Mouse (Mus musculus) cerebellum, postnatal 25 days (tissue): ENCODE data around the gene Gm11084.
"Not testable (repeated sequence)": the region's sequence is repeated elsewhere in the genome, so short reads cannot be mapped to it uniquely, and the experiment has no call there.

Source experiments
- DNase-seq, 2 experiments: peaks; one replicate each; pipeline ENCODE4 v3.0.0; 2021; ENCODE audit warnings: mixed read lengths in 2 of 2

The Gm11084 gene

DNA sequence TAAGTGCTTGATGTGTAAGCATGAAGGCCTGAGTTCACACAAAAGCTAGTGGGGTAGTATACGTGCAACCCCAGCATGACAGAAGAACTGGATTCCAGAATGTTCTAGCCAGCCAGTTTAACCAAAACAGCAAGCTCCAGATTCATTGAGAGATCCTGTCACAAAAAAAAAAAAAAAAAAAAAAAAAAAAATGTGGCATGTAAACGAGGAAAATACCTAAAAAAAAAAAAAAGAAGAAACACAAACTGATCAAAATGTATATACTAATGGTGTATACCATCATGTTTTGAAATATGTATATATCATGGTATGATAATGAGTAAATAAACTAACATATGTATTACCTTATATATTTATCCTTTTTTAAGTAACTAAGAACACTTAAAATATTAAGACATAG lies 7.6 kb upstream of the Gm11084 start:
- no peak for DNase-seq

DNA sequence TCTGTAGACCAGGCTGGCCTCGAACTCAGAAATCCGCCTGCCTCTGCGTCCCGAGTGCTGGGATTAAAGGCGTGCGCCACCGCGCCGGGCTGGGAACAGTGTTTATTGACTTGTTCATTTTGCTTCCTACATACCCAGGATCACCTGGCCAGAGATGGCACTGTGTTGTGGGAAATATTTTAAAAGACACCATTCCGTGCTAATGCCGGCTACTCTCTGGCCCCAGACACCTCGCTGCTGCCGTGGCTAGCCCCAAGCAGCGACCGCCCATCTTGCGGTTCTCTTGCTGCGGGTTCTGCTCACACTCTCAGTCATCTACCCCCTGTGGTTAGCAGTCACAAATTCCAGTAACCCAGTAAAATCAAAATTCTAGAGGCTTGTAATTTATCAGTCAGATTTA lies 6.0 kb upstream of the Gm11084 start:
- DNase-seq = no peak

GRCm38 (mm10) chr2:72988945-72989344 lies 2.4 kb upstream of the Gm11084 start:
- DNase-seq = not testable (repeated sequence)

DNA sequence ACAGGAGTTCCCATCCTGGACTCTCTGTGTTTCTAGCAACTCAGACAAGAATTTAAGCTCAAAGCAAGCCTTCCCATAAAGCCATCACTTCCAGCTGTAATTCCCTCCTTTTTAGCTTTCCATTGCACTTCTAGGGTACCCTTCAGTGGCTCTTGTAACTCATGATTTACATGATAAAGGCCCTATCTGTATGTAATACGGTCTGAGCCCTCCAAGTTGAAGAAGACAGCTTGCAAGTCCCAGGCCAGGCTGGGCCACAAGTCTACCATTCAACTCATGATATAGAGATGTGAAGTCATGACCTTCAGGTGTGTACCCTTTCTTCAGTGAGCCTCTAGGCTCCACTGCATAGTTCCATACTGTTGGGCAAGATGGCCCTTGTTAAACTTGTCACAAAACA lies 1.0 kb downstream of the Gm11084 start:
- no peak for DNase-seq

DNA sequence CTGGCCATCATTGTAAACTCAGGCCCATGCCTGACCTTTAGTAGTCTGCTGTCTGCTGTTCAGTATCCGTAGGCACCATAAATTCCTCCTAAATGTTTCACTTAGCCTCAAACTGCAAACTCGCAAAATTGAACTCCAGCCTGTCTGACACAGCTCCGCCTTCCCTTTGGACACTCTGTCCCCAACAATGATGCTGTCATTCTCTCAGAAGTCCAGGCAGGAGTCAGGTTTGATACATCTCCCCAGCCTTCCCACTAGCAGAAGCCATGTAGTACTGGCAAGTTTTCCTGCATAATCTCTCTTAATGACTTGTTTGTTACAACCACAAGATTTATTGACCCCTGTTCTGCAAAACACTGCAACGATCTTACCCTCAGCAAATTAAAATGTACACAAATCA lies 1.7 kb downstream of the Gm11084 start:
- no peak for DNase-seq

DNA sequence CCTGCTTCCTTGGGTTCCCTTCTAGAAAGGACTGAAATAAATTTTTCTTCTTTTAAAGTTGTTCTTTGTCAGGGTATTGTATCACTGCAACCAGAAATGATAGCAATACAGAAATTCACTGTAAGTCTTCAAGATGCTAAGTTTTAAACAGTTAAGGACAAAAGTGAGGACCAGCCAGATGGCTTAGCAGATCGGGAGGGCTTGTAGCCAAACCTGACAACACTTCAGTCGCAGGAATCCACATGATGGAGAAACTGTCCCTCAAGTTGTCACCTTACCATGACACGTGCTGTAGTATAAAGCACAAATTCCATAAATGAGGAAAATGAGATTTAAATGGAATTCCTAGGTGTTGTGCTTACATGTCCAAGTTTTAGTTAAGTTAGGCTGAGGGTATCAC lies 3.3 kb downstream of the Gm11084 start:
- DNase-seq = no peak

DNA sequence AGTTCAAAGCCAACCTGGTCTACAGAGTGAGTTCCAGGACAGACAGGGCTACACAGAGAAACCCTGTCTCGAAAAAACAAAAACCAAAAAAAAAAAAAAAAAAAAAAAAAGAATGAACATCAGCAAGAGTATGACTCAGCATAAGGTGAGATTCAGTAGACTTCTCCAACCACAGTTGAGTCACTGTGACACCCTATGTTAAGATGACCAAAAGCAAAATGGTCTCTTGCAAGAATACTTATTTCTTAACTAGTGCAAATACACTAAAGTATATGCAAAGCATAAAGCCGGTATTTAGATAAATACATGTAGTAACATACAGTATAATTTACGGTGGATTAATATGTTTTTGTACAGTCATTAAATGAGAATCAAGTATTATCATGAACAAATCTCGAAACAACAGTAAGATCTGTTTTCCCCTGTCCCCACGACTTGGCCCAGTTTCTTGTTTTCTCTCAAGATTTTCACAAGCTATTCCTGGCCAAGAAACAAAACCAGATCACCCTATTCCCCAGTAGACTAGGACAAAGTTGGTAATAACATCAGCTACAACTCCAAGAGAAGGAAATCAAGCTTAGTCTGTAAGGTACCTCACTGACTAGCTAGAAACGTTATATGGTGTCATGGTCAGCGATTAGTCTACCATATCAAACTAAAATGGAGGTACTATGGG lies 4.3 kb downstream of the Gm11084 start:
- DNase-seq = no peak

- no peak for DNase-seq
Observed at GRCm38 (mm10) chr2:72981441-72982109, 4.9 kb downstream of the Gm11084 start.

- DNase-seq = no peak
Observed at GRCm38 (mm10) chr2:72981075-72981420, 5.5 kb downstream of the Gm11084 start.

- peak; percentile 98 for DNase-seq
Observed at GRCm38 (mm10) chr2:72980337-72981074, 6.0 kb downstream of the Gm11084 start, which contains the start of gene Sp3. Sp3 (minus strand) TSS chr2:72980446.

- DNase-seq = peak; percentile 82 to 91
Observed at GRCm38 (mm10) chr2:72979659-72980071, 6.9 kb downstream of the Gm11084 start.

DNA sequence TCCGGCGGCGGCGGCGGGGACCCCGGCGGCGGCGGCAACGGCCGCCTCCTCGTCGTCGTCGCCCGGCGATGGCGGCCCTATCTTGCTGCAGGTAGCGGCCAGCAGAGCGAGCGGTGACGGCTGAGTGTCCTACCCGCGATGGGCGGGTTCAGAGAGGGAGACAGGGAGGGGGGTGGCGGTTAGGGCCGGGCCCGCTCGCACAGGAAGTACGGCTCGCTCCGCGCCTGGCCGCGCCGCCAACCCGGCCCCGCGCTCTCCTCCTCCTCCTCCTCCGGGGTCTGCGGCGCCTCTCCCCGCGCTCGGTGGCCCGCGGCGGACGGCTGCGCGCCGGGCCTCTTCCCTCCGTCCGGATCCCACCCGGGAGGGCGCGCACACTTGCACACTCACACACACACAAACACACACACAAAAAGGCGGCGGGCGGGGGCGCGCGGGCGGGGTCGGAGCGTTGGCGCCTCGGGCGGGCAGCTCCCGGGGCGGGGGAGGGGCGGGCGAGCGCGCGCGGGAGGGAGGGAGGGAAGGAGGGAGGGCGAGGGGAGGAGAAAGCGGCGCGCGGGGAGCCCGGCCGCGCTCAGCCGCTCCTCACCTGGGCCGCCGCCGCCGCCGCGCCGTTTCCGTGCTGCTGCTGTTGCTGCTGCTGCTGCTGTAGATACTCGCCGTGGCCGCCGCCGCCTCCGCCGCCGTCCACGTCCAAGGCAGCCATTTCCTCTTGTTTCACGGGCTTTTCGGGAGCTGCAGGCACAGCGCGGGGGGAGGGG lies 7.4 kb downstream of the Gm11084 start:
- peak; percentile 92 to 95 for DNase-seq

DNA sequence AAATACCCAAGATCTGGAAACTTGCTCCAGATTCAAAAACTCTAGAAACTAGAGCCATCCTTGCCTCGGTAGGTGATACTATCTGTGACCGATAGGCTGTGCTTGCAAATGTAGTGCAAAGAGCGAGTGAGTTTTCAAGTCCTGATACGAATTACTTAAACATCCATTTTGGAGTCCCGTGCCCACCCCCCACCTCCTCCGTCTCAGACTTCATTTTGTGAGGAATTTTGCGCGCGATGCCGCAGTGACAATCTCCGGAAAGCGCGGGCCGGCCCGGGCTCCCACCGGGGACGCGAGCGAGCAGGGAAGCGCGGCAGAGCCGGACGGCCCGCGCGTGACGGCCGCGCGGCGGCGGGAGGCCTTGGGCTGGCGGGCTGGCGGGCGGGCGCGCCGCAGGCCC lies 8.0 kb downstream of the Gm11084 start:
- DNase-seq = no peak

GRCm38 (mm10) chr2:72977272-72977671 lies 9.2 kb downstream of the Gm11084 start:
- no peak for DNase-seq

DNA sequence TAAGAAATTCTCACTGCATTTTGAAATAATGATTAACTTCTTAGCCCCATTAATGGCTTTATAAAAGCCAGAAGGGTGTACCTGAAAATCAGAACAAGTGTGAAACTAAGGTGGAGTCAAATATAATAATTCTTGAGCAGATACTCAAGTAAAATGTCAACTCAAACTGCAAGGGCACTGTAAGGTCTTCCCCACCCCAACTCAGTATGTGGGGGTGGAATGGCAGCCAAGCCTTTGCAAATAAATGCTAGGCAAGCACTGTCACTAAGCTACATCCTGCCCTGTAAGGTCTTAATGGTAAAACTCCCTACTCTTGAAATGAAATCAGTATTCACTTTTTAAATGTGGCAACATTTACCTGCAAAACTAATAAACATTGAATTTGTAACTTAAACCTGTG lies 10.5 kb downstream of the Gm11084 start:
- DNase-seq = no peak

- no peak for DNase-seq
Observed at GRCm38 (mm10) chr2:72970831-72971230, 15.7 kb downstream of the Gm11084 start.

DNA sequence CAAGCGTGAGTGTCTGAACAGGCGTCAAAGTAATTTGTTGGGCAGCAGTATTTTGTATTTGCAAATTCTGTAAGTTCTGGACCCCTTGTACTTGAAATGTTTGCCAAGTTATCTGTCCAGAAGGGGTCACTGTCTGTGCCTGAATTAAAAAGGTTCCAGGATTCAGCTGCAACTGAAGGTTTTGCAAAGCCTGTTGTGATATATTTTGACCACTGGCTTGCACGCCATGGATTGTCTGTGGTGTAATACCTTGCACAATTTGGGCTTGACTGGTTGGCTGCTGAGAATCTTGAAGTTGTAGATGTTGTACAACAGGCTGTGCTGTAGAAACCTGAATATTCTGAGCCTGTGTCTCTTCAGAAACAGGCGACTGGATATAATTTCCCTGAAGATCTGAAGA lies 16.2 kb downstream of the Gm11084 start:
- DNase-seq = no peak

- no peak for DNase-seq
Observed at GRCm38 (mm10) chr2:72968536-72968935, 18.0 kb downstream of the Gm11084 start.

- no peak for DNase-seq
Observed at GRCm38 (mm10) chr2:72965450-72965849, 21.1 kb downstream of the Gm11084 start.

GRCm38 (mm10) chr2:72956415-72956814 lies 30.1 kb downstream of the Gm11084 start:
- no peak for DNase-seq

- no peak for DNase-seq
Observed at GRCm38 (mm10) chr2:72952979-72953378, 33.5 kb downstream of the Gm11084 start.

GRCm38 (mm10) chr2:72935937-72936336 lies 50.6 kb downstream of the Gm11084 start:
- no peak for DNase-seq

GRCm38 (mm10) chr2:72932186-72932585 lies 54.3 kb downstream of the Gm11084 start:
- DNase-seq = no peak
